Mouse (Mus musculus) heart, adult 9 months (tissue): ENCODE measurements at regions not wholly inside any gene's neighbourhood (a gene's known extent, or its start where the extent isn't known, plus 50 kb on each side); places are given as distances from the start of the nearest gene placed in this dataset.
A peak's percentile ranks its signal among the peaks of the same experiment; 100 is the strongest.

Experiments used
- DNase-seq, 2 experiments: peaks; one replicate each; pipeline ENCODE4 v3.0.0; 2022; ENCODE audit warnings: low spot score in 2 of 2

GRCm38 (mm10) chr3:43700711-43701110, 1677.5 kb upstream of the Pcdh10 start:
- no peak for DNase-seq

GRCm38 (mm10) chr3:43719768-43720383, 1658.3 kb upstream of the Pcdh10 start:
- DNase-seq, result peak; percentile 13 to 19
